Mouse (Mus musculus) lung, embryonic 16.5 days (tissue): ENCODE data around the gene Fbxo45. TPM values are rescaled to one million over a fixed set of nuclear protein-coding genes. Genes with fewer than 3 reads are reported as not detected.
A peak's percentile ranks its signal among the peaks of the same experiment; 100 is the strongest.
"Not testable (repeated sequence)": the region's sequence is repeated elsewhere in the genome, so short reads cannot be mapped to it uniquely, and the experiment has no call there.

ENCODE experiments used
- ATAC-seq: fragments of 200-750 bp; cut with Nextera tagmentation; 2 replicates; pipeline ENCODE4 v1.8.0; 2017; ENCODE audit warnings: low read depth, mild to moderate bottlenecking, moderate library complexity
- H3K27ac ChIP-seq: fragments of 300-500 bp; sonication (generic); 2 replicates; pipeline ENCODE4 v1.5.1; 2014; ENCODE audit warnings: mild to moderate bottlenecking, control low read depth, low read length
- H3K27me3 ChIP-seq: fragments of 300-500 bp; sonication (generic); 2 replicates; pipeline ENCODE4 v1.6.1; 2014; ENCODE audit warnings: low read depth, low read length, mixed read lengths; ENCODE audit not compliant: control insufficient read depth, insufficient read depth
- H3K36me3 ChIP-seq: fragments of 300-500 bp; sonication (generic); 2 replicates; pipeline ENCODE4 v1.6.1; 2014; ENCODE audit warnings: low read length; ENCODE audit not compliant: control insufficient read depth, insufficient read depth
- H3K4me1 ChIP-seq: fragments of 300-500 bp; sonication (generic); replicated peaks from 2 replicates; pipeline ENCODE4 v1.6.1; 2014; ENCODE audit warnings: low read length, mixed read lengths; ENCODE audit not compliant: control insufficient read depth, insufficient read depth
- H3K4me2 ChIP-seq: fragments of 300-500 bp; sonication (generic); 2 replicates; pipeline ENCODE4 v1.6.1; 2014; ENCODE audit warnings: low read depth, low read length, control low read depth
- H3K4me3 ChIP-seq: fragments of 300-500 bp; sonication (generic); 2 replicates; pipeline ENCODE4 v1.5.1; 2014; ENCODE audit warnings: mild to moderate bottlenecking, low read length, control low read depth
- H3K9ac ChIP-seq: fragments of 300-500 bp; sonication (generic); 2 replicates; pipeline ENCODE4 v1.6.1; 2014; ENCODE audit warnings: low read length, control low read depth
- H3K9me3 ChIP-seq: fragments of 300-500 bp; sonication (generic); 2 replicates; pipeline ENCODE4 v1.6.1; 2016; ENCODE audit warnings: low read length; ENCODE audit not compliant: control insufficient read depth
- WGBS: fragments of 180-500 bp; shearing (Covaris S2); extraction: QIAGEN DNeasy Blood & Tissue Kit; methylation state at CpG from one replicate; pipeline ENCODE4 v1.1.7; 2014; 5-methylcytosine and 5-hydroxymethylcytosine counted together
- polyA plus RNA-seq: library from polyadenylated mRNA; unstranded; fragments of >200 nt; fragmentation: Nextera tagmentation; extraction: Ambion mirVana; gene quantifications from 2 replicates; pipeline ENCODE4 v1.2.1, GENCODE M21; 2015

The Fbxo45 gene
- polyA plus RNA-seq, 1 experiment from 2014 or later: 5.0 TPM

DNA sequence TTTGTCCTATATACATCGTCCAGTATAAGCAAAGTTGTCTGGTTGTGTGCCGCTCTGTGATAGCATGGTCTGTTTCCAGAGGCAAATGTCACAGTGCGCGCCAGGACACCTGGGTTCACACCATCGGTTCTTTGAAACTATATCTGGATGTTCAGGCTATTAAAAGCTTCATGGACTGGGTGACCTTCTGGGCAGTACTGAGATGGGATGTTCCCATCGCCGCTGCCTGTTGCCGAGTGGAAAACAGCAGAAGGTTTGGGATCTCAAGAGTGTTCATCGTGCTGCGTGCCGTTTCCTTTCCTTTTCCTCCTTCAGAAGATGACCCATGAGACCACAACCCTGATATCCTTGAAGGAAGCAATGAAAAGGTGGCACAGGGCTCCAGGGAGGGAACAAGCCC is 24.3 kb upstream of the Fbxo45 start, which contains the start of gene Smco1:
Smco1 (plus strand) TSS at position 178 of the 400 bp plus-strand sequence.
- no peak for ATAC-seq
- Histone ChIP-seq H3K4me1 (no peaks in the 10 kb centered on the region), H3K36me3 (no peaks in the 10 kb centered on the region), H3K4me2 (no peak within 1 kb of the TSS), H3K27ac (no peak within 1 kb of the TSS), H3K9ac (no peak within 1 kb of the TSS), H3K9me3 (no peaks in the 10 kb centered on the region), H3K4me3 (no peak within 1 kb of the TSS), H3K27me3 (no peaks in the 10 kb centered on the region)
- 81% methylated on average over 11 of the region's 11 CpGs for WGBS

GRCm38 (mm10) chr16:32264225-32264624 is 17.3 kb upstream of the Fbxo45 start:
- WGBS: 87% methylated on average over 2 of the region's 2 CpGs
- not testable (repeated sequence) for H3K9ac ChIP-seq, H3K36me3 ChIP-seq, H3K27ac ChIP-seq, H3K4me2 ChIP-seq, H3K4me3 ChIP-seq, H3K27me3 ChIP-seq, ATAC-seq, H3K4me1 ChIP-seq, H3K9me3 ChIP-seq

DNA sequence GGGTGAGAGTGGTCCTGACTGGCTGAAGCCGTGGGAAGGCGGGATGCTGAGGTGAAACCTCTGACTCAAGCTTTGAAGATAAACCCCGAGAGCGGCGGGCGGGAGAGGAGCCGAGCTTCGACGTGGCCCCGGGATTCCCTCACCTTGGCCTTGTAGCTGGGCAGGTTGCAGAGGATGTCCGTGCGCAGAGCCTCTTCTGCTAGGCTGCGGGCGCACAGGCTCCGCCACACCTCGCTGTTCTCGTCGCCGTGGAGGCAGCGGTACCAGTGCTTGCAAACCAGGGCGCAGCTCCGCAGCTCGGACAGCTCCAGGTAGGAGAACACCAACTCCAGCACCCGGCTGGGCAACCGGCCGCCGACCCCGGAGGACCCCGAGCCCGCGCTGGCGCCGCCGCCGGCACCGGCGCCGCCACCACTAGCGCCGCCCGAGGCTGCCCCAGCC is 587 bp downstream of the Fbxo45 start:
- under 1% methylated on average over 33 of the region's 41 CpGs for WGBS
- Histone ChIP-seq H3K4me1 (peaks cover 15% of the 10 kb centered on the region), H3K4me3 (peak overlapping the region; percentile 89)

DNA sequence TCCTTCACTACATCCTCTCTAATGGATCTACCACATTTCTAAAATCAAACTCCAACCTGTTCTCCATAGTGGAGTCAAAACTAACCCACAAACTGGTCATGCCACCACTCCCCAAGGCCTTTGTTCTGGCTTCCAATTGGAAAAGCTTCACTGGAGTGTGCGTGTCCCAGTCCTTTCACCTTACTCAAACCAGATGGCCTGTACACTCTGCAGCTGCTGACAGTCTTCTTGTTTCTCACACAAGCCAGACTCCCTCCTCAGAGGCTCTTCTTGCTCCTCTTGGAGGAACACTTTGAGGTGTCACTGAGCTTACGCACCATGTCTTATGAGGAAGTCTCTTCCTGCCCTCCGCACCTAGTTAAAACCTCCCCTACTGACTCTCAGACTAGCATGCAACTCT is 3.1 kb downstream of the Fbxo45 start:
- Histone ChIP-seq H3K36me3 (no peaks in the 10 kb centered on the region), H3K27me3 (no peaks in the 10 kb centered on the region), H3K4me3 (no peak overlapping the region), H3K4me1 (peaks cover 15% of the 10 kb centered on the region), H3K4me2 (no peak overlapping the region), H3K9ac (no peak overlapping the region), H3K27ac (no peak overlapping the region), H3K9me3 (no peaks in the 10 kb centered on the region)
- ATAC-seq: no peak
- 90% methylated on average over 3 of the region's 3 CpGs for WGBS

More for the DNA sequence above, 587 bp downstream of the Fbxo45 start:
- Histone ChIP-seq H3K4me2 (peak overlapping the region; percentile 62), H3K9me3 (no peaks in the 10 kb centered on the region), H3K27me3 (no peaks in the 10 kb centered on the region), H3K9ac (peak overlapping the region; percentile 93), H3K36me3 (no peaks in the 10 kb centered on the region), H3K27ac (peak overlapping the region; percentile 94)
- ATAC-seq: peak; percentile 56

DNA sequence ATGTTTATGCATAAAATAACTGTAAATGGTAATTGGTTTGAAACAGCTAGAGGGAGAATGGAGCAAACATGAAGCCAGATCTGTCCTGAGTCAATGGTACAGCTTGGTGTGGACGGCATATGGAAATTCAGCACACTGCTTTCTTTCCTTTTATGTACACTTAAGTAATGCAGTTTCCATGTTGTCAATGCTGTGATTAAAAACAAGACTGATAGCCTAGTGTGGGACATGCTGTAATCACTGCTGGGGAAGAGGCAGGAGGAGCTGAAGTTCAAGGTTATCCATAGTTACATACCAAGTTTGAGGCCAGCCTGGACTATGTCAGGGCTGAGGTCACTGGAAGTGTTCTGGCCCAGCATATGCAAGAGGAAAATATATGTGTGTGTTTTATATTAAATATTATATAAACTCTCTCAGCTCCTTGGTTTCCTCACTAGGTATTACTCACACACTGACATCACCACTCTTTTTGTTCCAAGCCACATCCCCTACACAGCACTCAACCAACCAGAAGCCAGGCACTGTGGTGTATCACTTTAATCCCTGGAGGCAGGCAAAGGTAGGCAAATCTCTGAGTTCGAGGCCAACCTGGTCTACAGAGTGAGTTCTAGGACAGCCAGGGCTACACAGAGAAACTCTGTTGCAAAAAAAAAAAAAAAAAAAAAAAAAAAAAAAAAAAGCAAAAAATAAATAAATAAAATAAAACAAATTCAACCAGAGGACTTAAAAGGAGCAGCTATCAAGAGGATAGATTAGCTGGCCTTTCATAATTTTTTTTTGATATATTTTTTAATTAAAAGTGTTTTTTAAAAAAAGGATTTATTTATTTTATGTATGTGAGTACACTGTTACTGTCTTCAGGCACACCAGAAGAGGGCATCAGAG is 7.3 kb downstream of the Fbxo45 start:
- Histone ChIP-seq H3K36me3 (peaks cover 8% of the 10 kb centered on the region; the same call in 1 of the 2 replicates), H3K4me2 (no peak overlapping the region), H3K9ac (no peak overlapping the region), H3K9me3 (no peaks in the 10 kb centered on the region), H3K27me3 (no peaks in the 10 kb centered on the region), H3K4me3 (no peak overlapping the region), H3K27ac (no peak overlapping the region), H3K4me1 (0 out of 2 replicates have a peak, but pooled peaks cover 2% of the 10 kb centered on the region)
- WGBS: 84% methylated on average over 2 of the region's 2 CpGs
- ATAC-seq: no peak

GRCm38 (mm10) chr16:32237930-32238680 is 8.9 kb downstream of the Fbxo45 start:
- Histone ChIP-seq H3K4me1 (no peaks in the 10 kb centered on the region), H3K36me3 (peaks cover 15% of the 10 kb centered on the region; the same call in 1 of the 2 replicates), H3K4me3 (no peak overlapping the region), H3K9me3 (no peaks in the 10 kb centered on the region), H3K4me2 (no peak overlapping the region), H3K27me3 (no peaks in the 10 kb centered on the region), H3K27ac (peak overlapping the region; percentile 73), H3K9ac (no peak overlapping the region)
- WGBS: 64% methylated on average over 19 of the region's 19 CpGs
- peak; percentile 87 for ATAC-seq

DNA sequence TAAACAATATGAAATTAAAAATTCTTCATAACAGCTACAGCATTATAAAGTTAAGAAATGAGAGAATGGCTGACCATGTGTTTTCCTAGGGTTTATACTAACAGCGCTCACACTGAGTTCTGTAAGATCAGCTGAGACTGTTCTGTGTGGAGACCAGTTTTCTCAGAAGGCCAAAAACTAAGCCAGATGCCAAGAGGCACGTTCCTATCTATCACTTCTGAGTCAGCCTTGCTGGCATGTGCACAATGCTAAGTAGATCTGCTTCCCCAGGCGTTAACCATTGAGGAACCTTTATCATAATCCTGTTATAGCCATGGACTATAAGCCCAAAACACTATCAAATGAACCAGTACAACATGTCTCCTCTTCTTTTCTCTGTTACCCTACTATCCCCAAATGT is 14.9 kb downstream of the Fbxo45 start:
- WGBS: 78% methylated on average over 3 of the region's 3 CpGs

GRCm38 (mm10) chr16:32222399-32222798 is 24.6 kb downstream of the Fbxo45 start:
- Histone ChIP-seq H3K4me2 (no peak overlapping the region), H3K36me3 (no peaks in the 10 kb centered on the region), H3K27ac (no peak overlapping the region), H3K9ac (no peak overlapping the region), H3K27me3 (no peaks in the 10 kb centered on the region), H3K4me3 (no peak overlapping the region), H3K4me1 (no peaks in the 10 kb centered on the region), H3K9me3 (no peaks in the 10 kb centered on the region)
- no peak for ATAC-seq

More for the DNA sequence above, 14.9 kb downstream of the Fbxo45 start:
- not testable (repeated sequence) for H3K36me3 ChIP-seq, H3K4me1 ChIP-seq, H3K4me3 ChIP-seq, H3K9me3 ChIP-seq, H3K4me2 ChIP-seq, H3K27me3 ChIP-seq, ATAC-seq, H3K27ac ChIP-seq, H3K9ac ChIP-seq

DNA sequence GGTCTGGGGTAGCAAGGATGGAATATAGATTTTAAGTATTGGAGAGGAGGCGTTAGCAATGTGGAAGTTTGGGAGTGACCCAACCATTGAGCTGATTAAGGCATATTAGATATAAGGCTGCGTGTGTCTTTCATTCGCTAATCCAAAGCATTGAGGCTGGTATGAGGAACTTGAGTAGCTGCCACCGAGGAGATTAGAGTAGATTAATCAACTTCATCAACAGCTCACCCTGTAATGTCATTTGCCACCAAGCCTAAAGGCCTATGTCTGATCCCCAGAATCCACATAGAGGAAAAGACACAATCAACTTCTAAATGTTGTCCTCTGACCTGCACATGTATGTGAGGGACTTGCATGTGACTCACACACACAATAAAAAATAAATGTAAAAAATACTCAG is 25.2 kb downstream of the Fbxo45 start:
- Histone ChIP-seq H3K9ac (no peak overlapping the region), H3K27me3 (no peaks in the 10 kb centered on the region), H3K4me2 (no peak overlapping the region), H3K4me3 (no peak overlapping the region), H3K9me3 (no peaks in the 10 kb centered on the region), H3K36me3 (no peaks in the 10 kb centered on the region), H3K4me1 (no peaks in the 10 kb centered on the region), H3K27ac (no peak overlapping the region)
- ATAC-seq: no peak
- WGBS: 76% methylated on average over 4 of the region's 4 CpGs
